Mouse (Mus musculus) gonadal fat pad, adult 2 months (tissue): Measurements from ENCODE around the gene Ubtf. TPM values are rescaled to one million over a fixed set of nuclear protein-coding genes. Genes with fewer than 3 reads are reported as not detected.
"Not testable (repeated sequence)": the region's sequence is repeated elsewhere in the genome, so short reads cannot be mapped to it uniquely, and the experiment has no call there.

Source experiments
- DNase-seq: peaks from one replicate; pipeline ENCODE4 v3.0.0-alpha.2; 2012; ENCODE audit warnings: low read depth
- polyA plus RNA-seq: library from polyadenylated mRNA; depleted of rRNA; stranded (reverse); fragments of >200 nt; gene quantifications from 2 replicates; pipeline ENCODE4 v1.2.3, GENCODE M21; 2012; rRNA removed

Ubtf gene
- 27.5 and 36.5 TPM in 2 replicates for polyA plus RNA-seq

- DNase-seq, result no peak
Observed at GRCm38 (mm10) chr11:102319410-102319792, at the start of gene Ubtf. Gene Ubtf (minus strand): TSS chr11:102319742.

GRCm38 (mm10) chr11:102369263-102369662 lies 49.7 kb upstream of the Ubtf start:
- no peak for DNase-seq

- DNase-seq, result no peak
Observed at GRCm38 (mm10) chr11:102368347-102368746, 48.8 kb upstream of the Ubtf start.

GRCm38 (mm10) chr11:102367504-102368280 lies 48.1 kb upstream of the Ubtf start:
- no peak for DNase-seq

GRCm38 (mm10) chr11:102366103-102366502 lies 46.6 kb upstream of the Ubtf start, which contains the start of gene Slc4a1:
Gene Slc4a1 (minus strand): TSS chr11:102366203.
- not testable (repeated sequence) for DNase-seq

- no peak for DNase-seq
Observed at GRCm38 (mm10) chr11:102365699-102366098, 46.2 kb upstream of the Ubtf start.

GRCm38 (mm10) chr11:102364570-102365371 lies 45.2 kb upstream of the Ubtf start:
- no peak for DNase-seq

GRCm38 (mm10) chr11:102363623-102364022 lies 44.1 kb upstream of the Ubtf start:
- DNase-seq, result no peak

- no peak for DNase-seq
Observed at GRCm38 (mm10) chr11:102361776-102362495, 42.4 kb upstream of the Ubtf start.

- DNase-seq, result no peak
Observed at GRCm38 (mm10) chr11:102358365-102358764, 38.8 kb upstream of the Ubtf start.

GRCm38 (mm10) chr11:102356636-102357350 lies 37.3 kb upstream of the Ubtf start:
- DNase-seq, result no peak

GRCm38 (mm10) chr11:102356190-102356589 lies 36.6 kb upstream of the Ubtf start:
- DNase-seq, result no peak

GRCm38 (mm10) chr11:102355501-102355900 lies 36.0 kb upstream of the Ubtf start:
- no peak for DNase-seq

- no peak for DNase-seq
Observed at GRCm38 (mm10) chr11:102353021-102353431, 33.5 kb upstream of the Ubtf start.

GRCm38 (mm10) chr11:102352378-102352777 lies 32.8 kb upstream of the Ubtf start:
- DNase-seq, result no peak

- DNase-seq, result no peak
Observed at GRCm38 (mm10) chr11:102350981-102351523, 31.5 kb upstream of the Ubtf start.

GRCm38 (mm10) chr11:102350416-102350815 lies 30.9 kb upstream of the Ubtf start:
- no peak for DNase-seq

- DNase-seq, result no peak
Observed at GRCm38 (mm10) chr11:102349189-102349954, 29.8 kb upstream of the Ubtf start.

- no peak for DNase-seq
Observed at GRCm38 (mm10) chr11:102348771-102349170, 29.2 kb upstream of the Ubtf start.

GRCm38 (mm10) chr11:102348101-102348585 lies 28.6 kb upstream of the Ubtf start:
- DNase-seq, result no peak
